Mouse (Mus musculus): ENCODE measurements around the gene Wrap73.

- TF ChIP-seq CHD2 (IDR thresholded peaks at IDR 0.05; ENCODE audit: low read depth, low read length), result no peak
- TF ChIP-seq ZC3H11A (IDR thresholded peaks at IDR 0.05; ENCODE audit: borderline replicate concordance, low read depth, low read length), result no peak
- no peak for TF ChIP-seq MAFK (IDR thresholded peaks at IDR 0.05; ENCODE audit: insufficient read depth, low read depth, low read length)
These were observed 4.2 kb downstream of the Wrap73 start for GRCm38 (mm10) chr4:154146342-154146741.

All from ES-E14 (cell line).